Mouse (Mus musculus) adrenal gland, postnatal 14 days (tissue): ENCODE results near the gene Tbc1d4. TPM values are rescaled to one million over a fixed set of nuclear protein-coding genes. Genes with fewer than 3 reads are reported as not detected.
A peak's percentile ranks its signal among the peaks of the same experiment; 100 is the strongest.
"Not testable (repeated sequence)": the region's sequence is repeated elsewhere in the genome, so short reads cannot be mapped to it uniquely, and the experiment has no call there.

Source experiments
- DNase-seq: peaks from one replicate; pipeline ENCODE4 v3.0.0; 2021; ENCODE audit warnings: mixed read lengths
- total RNA-seq: library from RNA; stranded (reverse); gene quantifications from 2 replicates; pipeline ENCODE4 v1.2.3, GENCODE M21; 2021

Tbc1d4 gene
- total RNA-seq, 1 experiment from 2014 or later: 38.4 TPM

GRCm38 (mm10) chr14:101595301-101596080, 13.5 kb downstream of the Tbc1d4 start:
- DNase-seq: no peak

DNA sequence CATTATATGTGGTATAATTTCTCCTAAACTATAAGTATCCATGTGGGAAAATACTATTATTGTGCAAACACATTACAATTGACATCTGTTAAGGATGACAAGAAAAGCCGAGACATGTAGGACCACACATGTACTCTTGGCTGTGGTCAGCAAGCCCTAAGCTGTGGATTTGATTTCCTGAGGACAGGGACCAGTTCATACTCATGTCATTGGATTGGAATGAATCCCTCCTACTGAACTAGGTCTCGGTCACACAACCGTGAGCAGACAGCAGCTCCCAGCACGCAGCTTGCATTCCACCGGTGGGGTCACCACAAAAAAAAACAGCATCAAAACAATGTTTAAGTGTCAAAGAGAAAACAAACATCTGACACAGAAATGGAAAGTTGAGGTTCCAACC, 15.0 kb downstream of the Tbc1d4 start:
- no peak for DNase-seq

- DNase-seq: peak; percentile 58
Measured at GRCm38 (mm10) chr14:101593340-101593739, 15.7 kb downstream of the Tbc1d4 start.

DNA sequence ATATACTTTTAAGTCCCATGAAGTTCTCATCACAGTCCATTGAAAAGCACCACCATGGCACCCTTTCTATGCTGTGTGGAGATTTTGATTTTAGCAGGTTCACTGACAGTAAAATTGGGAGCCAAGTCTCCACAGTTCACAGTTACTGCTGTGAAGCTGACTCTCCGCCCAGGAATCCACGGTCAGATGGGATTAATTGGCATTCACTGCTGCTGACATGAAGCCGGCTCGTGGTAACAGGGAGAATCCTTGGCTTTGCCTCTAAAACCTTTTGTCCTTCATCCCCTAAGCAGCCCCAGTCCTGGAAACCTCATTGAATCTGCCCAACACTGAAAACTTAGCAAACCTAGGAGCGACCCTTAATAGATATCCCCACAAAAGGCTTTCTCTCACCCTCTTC, 17.9 kb downstream of the Tbc1d4 start:
- DNase-seq: peak; percentile 43

- DNase-seq: not testable (repeated sequence)
Measured at GRCm38 (mm10) chr14:101588209-101588991, 20.6 kb downstream of the Tbc1d4 start.

DNA sequence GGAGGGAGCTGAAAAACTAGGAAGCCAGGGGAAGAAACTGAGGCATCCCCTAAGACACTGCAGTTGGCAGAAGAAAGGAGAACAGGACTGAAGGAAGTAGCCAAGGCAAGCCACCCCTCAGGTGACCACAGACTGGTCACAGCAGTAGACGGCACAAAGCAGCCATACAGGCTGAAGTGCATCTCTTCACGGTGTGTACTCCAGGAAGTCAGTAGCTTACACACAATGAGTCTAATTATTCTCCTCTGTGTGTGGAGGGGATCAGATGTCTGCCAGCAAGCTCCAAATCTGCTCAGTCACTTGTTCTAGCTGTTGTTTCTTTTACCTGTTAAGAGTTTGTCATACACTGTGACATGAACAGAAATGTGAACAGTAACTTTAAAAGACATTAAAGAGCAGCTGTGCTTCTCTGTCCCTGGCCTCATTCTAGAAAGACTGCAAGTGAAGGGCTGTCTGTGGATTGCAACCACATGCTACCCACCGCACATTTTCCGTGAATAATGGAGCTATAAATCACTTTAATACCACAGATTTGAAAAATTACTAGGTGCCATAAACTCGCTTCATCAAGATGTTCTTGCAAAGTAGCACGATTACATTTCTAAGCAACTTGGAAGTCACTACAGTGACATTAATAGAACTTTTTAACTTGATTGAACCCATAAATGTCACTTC, 21.5 kb downstream of the Tbc1d4 start:
- DNase-seq: not testable (repeated sequence)

DNA sequence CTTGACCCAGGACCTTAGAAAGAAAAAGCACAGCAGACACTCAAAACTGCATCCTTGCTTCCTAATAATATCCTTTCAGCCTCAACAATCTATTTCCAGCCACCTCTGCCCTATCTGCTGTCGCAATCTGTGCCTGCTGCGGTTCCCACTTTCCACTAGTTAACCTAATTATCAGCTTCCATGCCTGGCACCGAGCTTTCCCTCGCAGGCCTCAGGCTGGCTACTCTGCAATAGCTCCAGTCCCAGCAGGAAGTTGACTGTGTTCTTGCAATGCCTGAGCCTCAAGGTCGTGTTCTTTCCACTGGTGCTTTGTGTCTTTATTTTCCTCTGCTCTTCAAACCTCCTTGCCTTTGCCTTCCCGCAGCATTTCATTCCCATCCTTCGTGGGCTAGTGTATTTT, 22.9 kb downstream of the Tbc1d4 start:
- peak; percentile 59 for DNase-seq

DNA sequence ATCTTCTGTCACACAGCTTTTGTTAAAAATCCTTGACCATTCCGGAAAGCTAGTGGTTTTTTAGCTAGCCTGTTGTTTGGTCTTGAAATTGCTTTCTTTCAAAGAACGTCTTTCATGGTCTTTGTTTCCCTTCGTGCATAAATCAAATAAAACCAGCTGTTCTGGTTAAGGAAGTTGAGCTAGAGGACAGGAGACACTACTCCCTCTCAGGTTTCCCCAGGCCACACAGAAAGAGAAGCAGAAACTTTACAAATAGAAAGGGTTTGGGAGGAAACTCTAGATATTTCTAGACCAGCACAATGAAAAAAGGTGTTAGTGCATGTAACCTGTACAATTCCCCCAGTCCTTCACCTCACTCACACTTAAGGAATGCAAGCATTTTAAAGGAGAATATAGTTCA, 33.3 kb downstream of the Tbc1d4 start:
- no peak for DNase-seq

GRCm38 (mm10) chr14:101574536-101574935, 34.5 kb downstream of the Tbc1d4 start:
- no peak for DNase-seq

GRCm38 (mm10) chr14:101573107-101573614, 35.8 kb downstream of the Tbc1d4 start:
- no peak for DNase-seq

GRCm38 (mm10) chr14:101568828-101569227, 40.2 kb downstream of the Tbc1d4 start:
- DNase-seq: peak; percentile 77

DNA sequence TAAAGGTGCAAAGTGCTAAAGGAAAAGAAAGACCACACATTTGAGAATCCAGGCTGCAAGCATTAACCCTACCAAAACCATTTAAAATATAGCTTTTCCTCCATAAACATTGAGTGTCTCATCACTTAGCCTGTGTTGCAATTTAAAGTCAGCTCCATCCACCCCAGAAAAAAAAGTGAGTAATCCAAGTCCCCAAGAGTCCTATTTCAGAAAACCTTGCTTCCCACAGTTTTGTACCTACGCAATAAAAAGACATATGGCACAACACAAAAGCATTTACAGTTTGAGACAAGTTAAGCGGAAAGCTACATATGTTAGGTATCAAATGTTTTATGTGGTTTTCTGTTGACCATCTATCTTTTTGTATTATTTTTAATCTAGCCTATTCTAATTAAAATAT, 42.3 kb downstream of the Tbc1d4 start:
- no peak for DNase-seq

DNA sequence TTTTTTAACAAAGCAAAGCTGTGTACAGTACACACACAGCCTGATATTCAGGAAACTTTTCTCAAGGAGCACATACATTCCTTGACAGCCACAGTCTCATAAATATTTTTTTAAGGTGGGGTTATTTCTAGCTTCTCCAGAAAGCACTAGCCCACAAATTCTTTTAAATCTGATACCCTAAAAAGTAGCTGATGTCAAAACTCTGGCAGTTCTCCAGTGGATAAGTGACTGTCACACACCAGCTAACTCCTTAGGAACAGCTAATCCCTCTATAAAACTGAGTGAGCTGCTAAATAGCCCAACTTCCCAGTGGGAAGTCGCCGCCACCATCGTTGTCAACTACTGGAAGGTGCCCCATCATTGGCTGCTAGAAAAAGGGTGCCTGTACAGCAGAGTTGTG, 43.3 kb downstream of the Tbc1d4 start:
- no peak for DNase-seq

GRCm38 (mm10) chr14:101561251-101561701, 47.7 kb downstream of the Tbc1d4 start:
- DNase-seq: peak; percentile 37

DNA sequence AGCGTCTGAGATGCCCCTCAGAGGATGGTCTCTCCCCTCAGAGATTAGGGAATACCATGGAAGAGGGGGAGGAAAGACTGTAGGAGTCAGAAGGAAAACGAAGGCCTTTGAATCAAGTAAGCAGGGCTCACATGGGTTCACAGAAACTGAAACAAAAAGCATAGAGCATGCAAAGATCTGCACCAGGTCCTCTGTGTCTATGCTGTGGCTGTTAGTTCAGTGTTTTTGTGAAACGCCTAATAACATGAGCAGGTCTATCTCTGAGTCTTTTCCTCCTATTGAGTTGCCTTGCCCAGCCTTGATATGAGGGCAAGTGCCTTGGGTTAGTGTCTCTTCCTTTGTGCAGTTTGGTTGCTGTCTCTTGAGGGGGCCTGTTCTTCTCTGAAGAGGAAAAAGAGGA, 49.5 kb downstream of the Tbc1d4 start:
- no peak for DNase-seq

DNA sequence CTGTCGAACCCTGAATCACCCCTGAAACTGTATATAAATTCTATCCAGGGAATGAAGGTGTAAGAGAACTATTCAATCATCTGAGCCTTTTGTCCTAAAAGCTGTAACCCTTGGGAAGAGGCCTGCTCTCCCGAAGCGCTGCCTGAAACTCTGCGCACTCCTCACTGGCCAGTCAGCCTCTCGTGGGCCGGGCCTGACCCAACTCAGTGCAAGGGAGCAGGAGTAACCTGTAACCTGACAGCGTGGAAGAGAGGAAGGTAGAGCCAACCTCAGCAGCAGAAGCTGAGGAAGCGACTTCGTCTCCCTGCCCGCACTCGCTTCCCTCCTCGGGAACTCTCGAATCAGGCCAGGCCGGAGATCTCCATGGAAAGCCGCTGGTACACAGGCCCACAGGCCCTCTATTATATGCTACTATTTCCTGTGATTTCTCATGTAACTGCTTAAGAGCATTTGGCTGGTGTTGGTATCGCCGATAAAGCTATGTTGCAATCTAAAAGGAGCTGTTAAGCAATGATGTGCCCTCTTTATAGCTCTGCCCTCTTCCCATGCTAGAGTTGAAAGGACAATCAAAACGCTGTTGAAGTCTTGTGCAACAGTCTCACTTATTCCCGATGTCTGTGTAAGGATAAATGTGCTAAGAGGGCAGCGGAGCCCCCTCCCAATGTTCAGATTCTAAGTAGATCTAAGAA, 60.0 kb downstream of the Tbc1d4 start:
- no peak for DNase-seq

DNA sequence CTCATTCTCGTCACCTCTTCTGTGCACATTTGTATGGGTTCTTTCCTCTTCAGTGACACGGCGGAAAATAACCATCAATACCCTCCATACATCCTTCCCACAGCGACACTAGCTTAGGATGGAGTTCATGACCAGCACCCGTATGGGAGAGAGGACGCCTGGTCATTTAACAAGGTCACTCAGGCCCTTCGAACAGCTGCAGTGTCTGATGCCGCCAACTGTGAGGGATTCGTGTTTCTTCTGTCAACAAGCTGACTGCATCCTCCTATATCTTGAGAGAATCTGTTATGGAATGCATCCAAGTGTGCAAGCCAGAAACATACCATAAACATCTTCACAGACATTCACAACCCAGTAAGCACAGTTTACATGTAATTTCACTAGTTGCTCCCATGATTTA, 67.1 kb downstream of the Tbc1d4 start:
- no peak for DNase-seq

GRCm38 (mm10) chr14:101541141-101541540, 67.8 kb downstream of the Tbc1d4 start:
- DNase-seq: no peak

DNA sequence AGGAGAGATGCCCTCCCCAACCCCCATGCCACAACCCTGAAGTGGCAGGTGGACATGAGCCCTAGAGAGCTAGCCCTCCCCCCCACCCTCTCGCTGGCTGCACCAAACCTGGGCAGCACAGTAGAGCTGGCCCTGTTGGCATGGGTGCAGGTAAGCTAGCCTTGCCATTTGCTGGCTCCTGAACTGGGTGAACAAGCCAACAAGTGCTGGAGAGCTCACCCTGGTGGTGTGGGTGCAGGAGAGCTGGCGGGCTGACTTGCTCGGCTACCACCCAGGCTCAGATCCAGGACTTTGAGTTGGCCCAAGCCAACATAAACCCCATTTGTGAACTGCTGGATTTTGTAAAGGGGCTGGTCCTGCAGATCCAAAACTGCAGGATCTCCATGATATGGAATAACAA, 68.5 kb downstream of the Tbc1d4 start:
- peak; percentile 67 for DNase-seq

DNA sequence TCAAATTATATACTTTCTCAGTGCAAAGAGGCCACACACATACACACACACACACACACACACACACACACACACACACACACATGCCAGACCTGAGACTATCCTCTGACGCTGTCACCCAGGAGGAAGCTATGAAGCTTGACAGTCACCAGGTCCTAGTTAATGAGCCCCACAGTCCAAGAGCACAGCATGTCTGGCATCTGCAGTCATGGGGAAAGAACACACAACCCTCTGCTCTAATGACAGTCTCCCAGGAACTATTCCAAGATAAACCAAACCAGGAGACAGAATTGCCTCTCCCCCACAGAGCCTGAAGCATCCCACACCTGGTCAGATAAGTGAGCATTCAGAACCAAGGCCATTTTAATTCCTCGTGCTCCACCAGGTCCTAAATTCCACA, 71.1 kb downstream of the Tbc1d4 start:
- DNase-seq: no peak

- DNase-seq: no peak
Measured at GRCm38 (mm10) chr14:101537413-101537812, 71.6 kb downstream of the Tbc1d4 start.

- DNase-seq: no peak
Measured at GRCm38 (mm10) chr14:101532090-101532695, 76.8 kb downstream of the Tbc1d4 start.
